Mouse (Mus musculus) heart, adult 11 months (tissue): ENCODE data around the gene Creb1.
"Not testable (repeated sequence)": the region's sequence is repeated elsewhere in the genome, so short reads cannot be mapped to it uniquely, and the experiment has no call there.

ENCODE experiments used
- DNase-seq: peaks from one replicate; pipeline ENCODE4 v3.0.0; 2022

The Creb1 gene

GRCm38 (mm10) chr1:64621116-64621515 is 88.7 kb downstream of the Creb1 start:
- DNase-seq = no peak

GRCm38 (mm10) chr1:64623558-64624435 is 91.4 kb downstream of the Creb1 start:
- peak; percentile 88 for DNase-seq

GRCm38 (mm10) chr1:64625214-64625613 is 92.8 kb downstream of the Creb1 start:
- DNase-seq = peak; percentile 66

- DNase-seq = no peak
These were observed 99.1 kb downstream of the Creb1 start for GRCm38 (mm10) chr1:64631526-64631925.

- DNase-seq = no peak
These were observed 100.8 kb downstream of the Creb1 start for GRCm38 (mm10) chr1:64633237-64633636.

GRCm38 (mm10) chr1:64635624-64636023 is 103.2 kb downstream of the Creb1 start:
- DNase-seq = peak; percentile 51

GRCm38 (mm10) chr1:64639279-64639678 is 106.8 kb downstream of the Creb1 start:
- DNase-seq = no peak

GRCm38 (mm10) chr1:64641069-64641468 is 108.6 kb downstream of the Creb1 start:
- no peak for DNase-seq

GRCm38 (mm10) chr1:64642541-64642940 is 110.1 kb downstream of the Creb1 start:
- DNase-seq = not testable (repeated sequence)

GRCm38 (mm10) chr1:64644513-64644912 is 112.1 kb downstream of the Creb1 start:
- DNase-seq = no peak

- DNase-seq = no peak
These were observed 117.1 kb downstream of the Creb1 start for GRCm38 (mm10) chr1:64649362-64650124.

GRCm38 (mm10) chr1:64653701-64654100 is 121.3 kb downstream of the Creb1 start:
- DNase-seq = no peak
